Mouse (Mus musculus): Measurements from ENCODE around the gene Magi2.

The Magi2 gene

DNA sequence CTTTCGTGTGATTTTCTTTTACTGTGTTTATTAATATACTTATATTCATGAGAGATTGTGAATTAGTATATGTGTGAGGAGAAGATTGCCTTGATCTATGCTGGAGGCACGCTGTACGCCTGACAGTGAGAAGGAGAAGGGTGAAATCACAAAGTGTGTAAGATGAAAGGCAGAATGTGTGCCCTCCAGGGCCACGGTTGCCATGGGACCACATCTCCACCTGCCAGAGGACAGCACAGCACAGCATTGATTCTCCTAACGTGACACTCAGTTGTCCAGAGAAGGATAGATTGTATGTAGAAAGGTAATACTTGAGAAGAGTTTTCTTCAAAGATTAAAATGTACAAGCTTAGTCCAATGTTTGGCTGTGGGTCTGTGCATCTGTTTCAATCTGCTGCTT is 847.3 kb downstream of the Magi2 start:
- DNase-seq (ENCODE audit: low spot score in 2 of 2): no peak

DNA sequence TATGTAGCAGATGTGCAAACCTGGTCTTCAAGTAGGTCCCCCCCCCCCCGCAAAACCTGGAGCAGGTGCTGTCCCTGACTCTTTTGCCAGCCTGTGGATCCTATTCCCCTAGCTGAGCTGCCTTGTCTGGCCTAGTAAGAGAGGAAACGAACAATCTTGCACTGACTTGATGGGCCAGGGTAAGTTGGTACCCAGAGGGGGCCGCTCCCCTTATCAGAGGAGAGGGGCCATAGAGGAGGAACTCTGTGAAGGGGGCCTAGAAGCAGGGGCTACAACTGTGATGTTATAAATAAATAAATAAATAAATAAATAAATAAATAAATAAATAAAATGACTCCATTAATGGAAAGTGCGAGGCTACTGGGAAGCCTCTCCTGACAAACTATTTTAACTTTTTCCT is 848.0 kb downstream of the Magi2 start:
- no peak for DNase-seq (ENCODE audit: low spot score in 2 of 2)

DNA sequence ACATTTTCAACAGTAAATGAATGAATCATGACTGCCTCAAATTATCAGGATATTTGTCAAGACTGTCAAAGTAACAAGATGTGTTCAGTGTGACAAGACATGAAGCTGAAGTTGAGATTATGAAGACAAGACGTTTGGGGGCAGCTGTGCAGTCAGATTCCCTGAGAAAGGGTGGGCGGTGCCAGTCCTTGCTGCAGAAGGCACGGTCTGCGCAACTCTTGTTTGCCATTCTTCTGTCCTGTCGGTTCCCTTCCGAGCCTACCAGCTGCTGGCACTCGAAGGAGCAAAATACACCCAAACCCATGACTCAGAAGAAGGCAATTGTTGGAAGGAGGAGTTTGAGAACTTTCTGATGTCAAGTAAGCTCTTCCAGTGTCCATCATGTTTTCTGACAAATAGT is 852.1 kb downstream of the Magi2 start:
- no peak for DNase-seq (ENCODE audit: low spot score in 2 of 2)

DNA sequence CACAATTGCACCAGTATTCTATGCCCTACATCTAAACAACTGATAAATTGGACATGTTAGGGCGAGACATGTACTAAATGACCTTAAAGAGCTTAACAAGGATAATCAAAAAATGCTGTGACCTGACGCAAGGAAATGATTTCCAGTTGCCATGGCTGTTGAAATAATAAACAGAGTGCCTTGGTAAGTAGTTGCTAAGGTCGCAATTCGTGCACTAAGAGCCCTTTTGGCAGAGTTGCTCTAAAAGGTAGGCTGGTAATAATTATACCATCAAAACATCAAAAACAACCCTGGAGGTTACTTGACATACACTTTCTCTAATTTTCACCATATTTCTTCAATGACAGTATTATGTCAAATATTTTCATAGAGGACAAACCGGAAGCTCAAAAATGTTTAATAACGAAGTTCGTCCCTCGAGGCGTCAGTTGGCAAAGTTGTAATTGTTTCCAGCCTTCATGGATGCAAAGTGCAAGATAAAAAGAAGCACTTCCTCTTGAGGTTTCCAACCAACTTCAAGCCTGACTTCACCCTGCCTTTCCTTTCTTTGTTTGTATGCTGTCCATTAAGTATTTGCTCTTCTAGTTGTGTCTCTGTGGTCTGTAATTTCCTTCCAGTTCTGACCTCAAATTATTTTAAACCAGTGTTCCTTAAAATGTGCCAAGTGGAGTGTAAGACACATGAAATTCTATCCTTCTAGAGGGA is 853.9 kb downstream of the Magi2 start:
- no peak for DNase-seq (ENCODE audit: low spot score in 2 of 2)

DNA sequence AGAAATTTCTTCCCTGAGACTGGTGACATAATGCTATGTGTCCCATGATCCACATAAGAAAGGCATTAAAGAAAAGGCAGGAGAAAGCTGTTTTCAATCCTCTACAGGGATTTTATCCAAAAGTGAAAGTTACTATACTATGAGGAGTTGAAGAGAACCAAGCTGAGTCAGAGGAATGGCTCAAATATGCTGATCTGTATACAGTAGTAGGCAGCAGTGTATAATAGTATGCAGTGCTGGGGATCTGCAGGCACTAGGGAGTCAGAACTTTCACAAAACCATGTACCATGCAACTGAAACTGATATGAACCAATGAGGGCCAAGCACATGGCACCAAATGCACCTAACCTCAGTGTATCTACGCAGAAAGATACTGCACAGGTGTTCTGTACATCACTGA is 855.5 kb downstream of the Magi2 start:
- DNase-seq (ENCODE audit: low spot score in 2 of 2): no peak

DNA sequence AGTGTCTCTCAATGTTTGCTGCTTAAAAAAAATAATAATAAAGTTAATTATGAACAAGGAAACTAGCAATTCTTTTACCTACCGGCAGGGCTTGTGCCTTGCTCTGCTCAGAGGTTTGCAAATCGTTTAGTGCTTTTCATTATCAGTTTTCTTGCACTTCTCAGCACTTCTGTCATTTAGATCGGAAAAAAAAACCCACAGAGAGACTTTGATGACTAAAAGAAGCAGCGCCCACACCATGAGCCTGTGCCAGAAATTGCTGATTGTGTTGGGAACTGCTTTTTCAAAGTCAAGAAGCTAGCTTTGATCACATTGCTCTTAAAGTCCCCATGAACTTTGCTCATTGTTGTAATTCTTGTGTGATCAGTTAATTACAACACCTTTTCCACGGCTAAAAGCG is 860.2 kb downstream of the Magi2 start:
- DNase-seq (ENCODE audit: low spot score in 2 of 2): no peak

DNA sequence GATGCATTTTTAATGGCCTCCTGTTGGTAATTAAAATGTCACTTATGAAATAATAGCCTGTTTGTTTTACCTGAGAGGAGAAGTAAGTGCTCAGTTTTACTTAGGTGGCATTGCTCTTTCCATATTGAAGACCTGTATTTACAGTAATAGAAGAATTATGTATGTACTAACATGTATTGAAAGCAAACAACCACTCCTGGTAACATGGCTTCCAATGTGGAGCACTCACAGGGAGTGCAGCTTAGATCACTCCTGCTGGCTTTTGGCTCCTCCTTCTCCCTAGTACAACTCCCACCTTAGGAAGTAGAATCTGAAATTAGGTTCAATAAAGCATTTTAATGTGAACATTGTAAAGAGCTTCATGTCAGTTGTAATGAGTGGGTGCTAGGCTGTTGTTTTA is 877.0 kb downstream of the Magi2 start:
- no peak for DNase-seq (ENCODE audit: low spot score in 2 of 2)

DNA sequence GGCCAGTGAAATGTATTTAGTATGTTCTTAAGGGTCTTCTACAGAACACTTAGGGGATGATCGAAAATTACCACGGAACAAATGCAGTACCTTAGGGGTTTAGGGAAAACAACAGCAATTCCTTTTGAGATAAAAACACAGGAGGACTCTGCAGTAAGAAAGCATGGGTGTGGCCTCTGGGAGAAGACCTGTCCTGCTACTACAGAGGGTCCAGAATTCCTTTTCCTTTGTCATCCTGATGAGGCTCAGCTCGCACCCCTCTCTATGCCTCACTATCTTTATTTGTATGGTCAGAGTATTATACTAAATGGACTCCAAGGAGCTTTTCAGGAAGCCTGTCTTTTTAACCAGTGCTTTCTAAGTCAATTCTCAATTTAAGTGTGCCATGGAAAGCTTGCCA is 877.7 kb downstream of the Magi2 start:
- no peak for DNase-seq (ENCODE audit: low spot score in 2 of 2)

DNA sequence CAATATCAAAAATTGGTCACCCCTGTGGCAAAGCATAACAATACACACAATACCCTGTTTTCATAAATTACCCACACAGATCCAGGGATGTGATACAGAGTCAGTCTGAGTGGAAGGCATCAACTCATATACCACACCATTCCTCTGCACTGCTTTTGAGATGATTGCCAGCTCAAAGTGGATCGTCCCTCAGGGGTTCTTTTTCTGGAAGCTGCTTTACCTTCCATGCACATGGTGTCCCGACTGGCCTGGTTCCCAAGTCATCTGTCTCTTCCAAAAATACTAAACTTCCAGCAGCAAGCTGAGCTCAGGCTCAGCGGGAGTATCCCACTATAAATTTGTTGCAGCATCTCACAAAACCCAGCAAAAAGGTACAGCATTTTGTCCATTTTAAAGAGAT is 882.7 kb downstream of the Magi2 start:
- no peak for DNase-seq (ENCODE audit: low spot score in 2 of 2)

DNA sequence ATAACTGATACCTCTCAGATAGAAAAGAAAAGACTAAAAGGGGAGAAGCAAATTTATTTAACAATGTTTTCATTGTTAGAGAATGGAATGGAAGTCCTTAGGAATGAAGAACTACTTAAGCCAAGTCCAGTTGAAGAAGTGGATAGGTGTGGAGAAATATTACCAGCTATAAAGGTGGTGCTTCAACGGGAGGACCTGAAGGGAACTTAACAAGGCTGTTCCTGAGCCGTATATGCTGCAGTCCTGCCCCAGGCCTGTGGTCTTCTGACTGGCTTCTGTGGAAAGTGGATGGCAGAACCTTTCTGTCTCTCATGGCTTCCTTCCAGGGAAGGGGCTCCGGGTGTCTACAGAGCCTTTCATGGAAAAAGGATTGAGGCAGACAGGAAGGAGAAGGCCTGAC is 890.3 kb downstream of the Magi2 start:
- DNase-seq (ENCODE audit: low spot score in 2 of 2): no peak

DNA sequence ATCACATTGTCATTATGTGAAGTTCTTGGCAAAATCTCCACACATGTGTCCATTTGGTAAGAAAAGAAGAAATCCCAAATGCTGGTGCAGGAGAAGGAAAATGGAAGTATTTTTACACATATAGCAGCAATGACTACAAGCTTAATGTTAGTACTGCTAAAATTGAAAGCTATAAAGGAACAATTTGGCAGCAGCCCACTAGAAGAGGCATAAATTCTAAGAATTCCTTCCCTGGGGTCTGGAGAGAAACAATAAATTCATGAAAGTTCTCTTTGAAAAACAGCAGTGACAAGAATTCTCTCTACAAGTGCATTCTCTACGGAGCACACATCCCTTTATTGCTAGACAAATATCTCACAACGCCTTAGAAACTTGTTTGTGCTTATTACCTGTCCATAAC is 913.4 kb downstream of the Magi2 start:
- no peak for DNase-seq (ENCODE audit: low spot score in 2 of 2)

DNA sequence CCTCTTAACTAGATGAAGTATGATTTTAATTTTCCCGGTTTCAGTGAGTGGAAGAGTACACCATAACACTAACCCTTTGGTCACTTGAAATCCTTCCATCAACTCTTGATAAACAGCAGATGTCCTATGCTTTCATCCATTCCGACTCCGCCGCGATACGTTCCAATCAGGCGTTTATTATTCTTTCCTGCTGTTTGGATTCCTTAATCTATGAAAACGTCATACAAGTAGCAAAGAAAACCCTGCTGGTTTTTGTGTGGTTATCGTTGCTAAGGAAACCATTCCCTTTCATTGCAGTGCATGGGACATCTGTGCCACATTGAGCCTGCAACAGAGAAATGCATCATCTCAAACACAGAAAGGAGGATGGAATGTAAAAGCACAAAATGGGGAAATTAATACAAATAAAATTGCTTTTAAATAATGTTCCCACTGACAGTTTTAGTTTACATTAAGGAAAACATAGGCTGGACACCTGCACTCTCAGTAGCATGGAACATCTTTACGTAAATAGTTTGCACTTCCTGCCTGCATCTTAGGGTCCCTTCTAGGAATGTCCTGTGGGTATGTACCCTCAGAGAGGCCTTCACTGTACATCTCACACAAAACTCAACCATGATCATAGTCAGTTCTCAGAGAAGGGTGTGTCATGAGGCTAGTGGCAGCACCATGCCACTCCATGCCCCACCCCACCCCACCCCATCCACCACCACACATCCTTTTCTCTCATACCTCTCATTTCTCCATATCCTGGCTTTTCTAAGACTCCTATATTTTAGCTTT is 914.0 kb downstream of the Magi2 start:
- no peak for DNase-seq (ENCODE audit: low spot score in 2 of 2)

DNA sequence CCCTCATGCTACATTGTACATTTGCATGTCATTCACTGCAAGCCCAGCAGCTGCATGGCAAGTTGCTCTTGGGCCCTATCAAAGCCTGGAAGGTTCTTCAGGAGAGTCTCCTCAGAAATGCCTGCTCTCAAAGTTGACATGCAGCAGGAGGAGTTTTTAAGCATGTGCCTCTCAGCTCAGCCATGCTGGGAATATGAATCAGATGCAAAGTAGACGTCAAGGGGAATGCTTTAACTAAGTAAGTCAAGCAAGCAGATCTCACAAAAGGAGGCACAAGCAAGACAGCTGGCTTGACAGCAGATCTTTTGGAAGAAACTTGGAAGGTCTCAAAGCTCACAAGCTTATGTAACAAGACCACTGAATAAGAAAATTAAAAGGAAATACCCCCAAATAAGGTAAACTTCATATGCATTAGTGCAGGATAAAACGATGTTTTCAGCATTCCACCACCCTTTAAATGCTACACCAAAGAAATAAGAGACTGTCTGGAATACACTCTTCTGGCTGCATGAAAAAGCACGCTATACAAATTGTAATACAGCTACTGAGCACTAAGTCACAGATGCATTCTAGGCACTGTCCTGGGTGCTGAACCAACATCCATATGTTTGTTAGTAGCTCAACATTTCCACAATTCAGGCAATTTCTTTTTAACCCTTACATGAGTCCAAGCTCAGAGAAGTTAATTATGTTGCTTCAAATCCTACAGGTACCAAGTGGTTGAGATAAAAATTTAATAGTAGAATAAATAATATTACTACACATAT is 926.7 kb downstream of the Magi2 start:
- DNase-seq (ENCODE audit: low spot score in 2 of 2): no peak

DNA sequence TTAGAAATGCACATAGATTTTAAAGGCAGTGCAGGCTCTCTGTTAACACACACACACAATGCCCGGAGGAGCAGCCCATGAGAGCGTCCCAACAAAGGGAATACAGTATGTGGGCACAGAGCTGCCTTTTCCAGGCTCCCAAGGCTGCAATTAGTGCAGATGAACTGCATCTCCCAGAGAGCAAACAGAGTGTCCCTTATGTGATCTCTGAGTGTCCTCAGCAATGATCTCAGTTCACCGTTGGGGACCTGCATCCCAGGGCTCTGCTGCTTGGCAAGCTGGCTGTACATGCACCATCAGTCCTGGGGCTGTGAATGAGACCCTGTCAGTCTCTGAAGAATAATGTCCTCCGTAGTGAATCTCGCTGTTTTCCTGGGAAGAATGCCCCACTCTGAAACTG is 969.9 kb downstream of the Magi2 start:
- DNase-seq (ENCODE audit: low spot score in 2 of 2): no peak

DNA sequence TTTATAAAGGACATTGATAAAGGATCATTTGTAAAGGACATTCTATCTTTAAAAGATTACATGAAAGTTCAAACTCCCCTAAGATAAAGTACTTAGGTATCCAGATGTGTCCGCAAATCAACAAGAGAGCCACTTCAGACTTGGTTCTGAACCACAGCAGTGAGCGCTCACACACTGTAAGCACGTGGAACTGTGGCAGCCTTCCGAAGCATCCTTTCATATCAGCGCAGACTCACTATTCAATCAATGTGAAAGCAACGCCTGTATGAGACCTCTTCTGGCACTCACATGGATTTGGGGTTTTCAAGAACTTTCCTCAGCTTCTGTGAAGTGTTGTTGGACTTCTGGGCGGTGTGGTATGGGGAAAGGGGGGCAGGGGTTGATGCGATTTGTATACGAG is 970.6 kb downstream of the Magi2 start:
- DNase-seq (ENCODE audit: low spot score in 2 of 2): no peak

DNA sequence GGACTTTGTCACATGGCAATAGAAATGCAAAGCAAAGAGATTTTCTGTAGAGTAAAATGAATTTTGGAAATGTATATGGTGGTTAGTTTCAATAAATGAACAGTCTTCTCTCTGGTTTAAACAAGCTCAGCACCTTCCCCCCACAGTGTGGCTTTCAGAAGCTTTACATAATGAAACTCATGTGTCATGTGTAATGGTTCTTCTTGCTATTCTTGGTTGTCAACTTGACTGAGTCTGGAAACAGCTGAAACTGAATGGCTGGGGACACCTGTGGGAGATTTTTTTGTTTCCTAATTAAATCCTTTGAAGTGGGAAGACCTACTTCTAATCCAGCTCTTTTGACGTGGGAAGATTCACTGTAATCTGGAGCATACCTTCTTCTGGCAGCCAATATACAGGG is 974.5 kb downstream of the Magi2 start:
- DNase-seq (ENCODE audit: low spot score in 2 of 2): no peak

DNA sequence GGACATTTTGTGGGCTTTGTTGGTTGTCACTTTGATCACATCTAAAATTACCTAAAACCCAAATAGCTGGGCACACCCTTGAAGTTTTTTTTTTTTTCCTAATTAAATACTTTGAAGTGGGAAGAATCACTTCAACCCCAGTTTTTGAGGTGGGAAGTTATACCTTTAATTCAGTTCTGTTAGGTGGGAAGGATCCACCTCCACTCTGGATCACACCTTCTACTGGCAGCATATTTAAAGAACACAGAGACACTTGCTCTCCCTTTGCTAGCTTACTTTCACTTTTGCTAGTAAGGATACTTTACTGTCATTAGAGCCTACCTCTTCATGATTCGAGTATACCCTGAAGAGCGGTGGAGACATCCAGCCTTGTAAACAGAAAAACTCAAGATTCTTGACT is 981.3 kb downstream of the Magi2 start:
- no peak for DNase-seq (ENCODE audit: low spot score in 2 of 2)

DNA sequence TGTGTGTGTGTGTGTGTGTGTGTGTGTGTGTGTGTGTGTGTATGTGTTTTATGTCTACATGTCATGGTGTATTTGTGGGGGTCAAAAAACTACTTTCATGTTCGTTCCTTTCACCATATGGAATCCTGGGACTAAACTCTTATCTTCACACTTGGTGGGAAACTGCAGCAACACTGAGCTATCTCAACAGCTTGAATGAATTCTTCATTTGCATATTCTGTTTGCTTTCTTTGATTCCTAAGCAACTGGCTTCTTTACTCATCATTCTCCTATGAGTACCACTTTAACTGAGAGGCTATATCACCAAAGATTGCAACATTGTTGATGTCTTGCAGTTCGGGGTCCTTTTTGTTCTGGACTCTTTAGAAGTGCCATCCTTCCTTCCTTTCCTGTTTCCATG is 986.5 kb downstream of the Magi2 start:
- DNase-seq (ENCODE audit: low spot score in 2 of 2): no peak

DNA sequence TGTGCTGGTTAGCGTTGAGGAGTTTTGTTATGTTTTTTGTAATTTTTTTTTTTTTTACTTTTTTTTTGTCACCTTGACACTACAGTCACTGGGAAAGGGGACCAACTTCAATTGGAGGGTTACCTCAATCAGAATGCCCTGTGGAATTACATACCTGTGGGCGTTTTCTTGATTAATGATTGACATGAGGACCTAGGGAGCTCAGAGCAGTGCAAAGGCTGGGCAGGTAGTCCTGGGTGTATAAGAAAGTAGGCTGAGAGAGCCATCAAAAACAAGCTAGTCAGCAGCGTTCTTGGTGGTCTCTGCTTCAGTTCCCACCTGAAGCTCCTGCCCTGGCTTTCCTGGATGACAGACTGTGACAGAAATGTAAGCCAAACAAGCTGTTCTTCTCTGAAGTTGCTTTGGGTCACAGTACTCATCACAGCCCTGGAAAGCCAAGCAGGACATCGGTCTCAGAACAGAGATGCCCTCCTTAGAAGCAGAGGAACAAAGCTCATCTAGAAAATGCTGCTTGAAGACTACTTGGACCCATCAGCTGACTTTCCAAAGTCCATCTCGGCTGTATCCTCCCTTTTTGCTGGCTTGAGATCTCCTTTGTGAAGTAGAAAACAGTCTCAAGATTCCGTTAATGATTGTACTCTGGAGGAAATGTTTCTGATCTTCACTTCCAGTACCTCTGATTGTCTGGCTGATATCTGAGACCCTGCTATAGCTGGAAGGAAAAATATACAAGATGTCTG is 999.8 kb downstream of the Magi2 start:
- no peak for DNase-seq (ENCODE audit: low spot score in 2 of 2)

DNA sequence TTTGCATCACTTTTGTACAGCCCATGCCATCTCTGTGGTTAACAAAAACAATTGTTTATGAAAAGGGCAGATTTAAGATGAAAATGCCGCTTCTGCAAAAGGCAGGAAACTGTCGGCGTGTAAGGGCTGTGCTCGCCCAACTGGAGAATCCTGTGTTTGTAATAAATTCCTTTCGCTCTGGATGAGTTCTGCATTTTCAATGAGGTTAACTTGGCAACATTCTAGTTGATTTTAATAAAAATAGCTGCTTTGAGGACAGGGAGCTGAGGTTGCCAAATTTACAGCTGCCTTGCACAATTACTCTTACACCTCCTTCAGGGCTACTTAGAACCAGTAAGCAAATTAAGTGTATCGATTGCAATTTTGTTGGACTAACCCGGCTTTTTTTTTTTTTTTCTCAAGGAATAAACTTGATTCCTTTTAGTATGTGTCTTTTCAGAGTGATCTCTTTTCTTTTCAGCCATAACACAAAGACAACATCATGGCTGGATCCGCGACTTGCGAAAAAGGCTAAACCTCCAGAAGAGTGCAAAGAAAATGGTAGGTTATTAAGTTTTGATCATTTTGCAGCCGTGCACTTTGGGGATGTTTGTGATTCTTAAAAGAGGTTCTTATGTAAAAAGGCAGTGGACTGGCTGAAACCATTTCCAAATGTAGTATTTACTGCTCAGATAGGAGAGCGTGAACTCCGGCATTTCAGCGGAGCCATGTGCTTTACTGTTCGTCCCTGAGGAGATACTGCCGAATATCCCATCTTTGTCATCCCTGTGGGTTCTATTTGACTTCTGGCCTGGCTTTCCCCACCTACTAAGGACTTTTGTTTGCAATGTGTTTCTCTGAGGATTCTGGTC is 1001.3 kb downstream of the Magi2 start:
- no peak for DNase-seq (ENCODE audit: low spot score in 2 of 2)

DNA sequence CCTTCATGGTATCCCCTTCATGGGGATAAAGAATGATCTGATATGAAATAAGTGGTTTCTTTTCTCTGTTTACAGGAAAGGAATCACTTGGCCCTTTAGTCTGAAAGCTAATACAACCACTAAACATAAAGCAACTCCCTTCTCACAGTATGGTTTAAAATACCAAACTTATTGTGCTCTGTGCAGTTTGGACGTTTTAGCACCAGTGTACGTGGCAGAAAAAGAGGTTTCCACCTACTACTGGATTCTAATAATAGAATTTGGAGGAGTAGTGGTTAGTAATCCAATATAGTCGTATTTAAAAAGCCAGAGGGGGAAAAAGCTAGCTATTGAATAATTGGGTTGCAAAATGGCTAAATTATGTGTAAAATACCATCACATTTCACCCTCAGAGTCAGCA is 1005.1 kb downstream of the Magi2 start:
- DNase-seq (ENCODE audit: low spot score in 2 of 2): no peak

Data from spleen, postnatal 14 days (tissue).